8 mouse cellular contexts compared by ENCODE assay signal in genomic region chr1:55087932-55088610, GRCm38 (mm10). TPM values are rescaled to one million over a fixed set of nuclear protein-coding genes. Genes with fewer than 3 reads are reported as not detected.
DNase-seq lines count a peak whose midpoint lies in the region; ATAC-seq and TF ChIP-seq lines count a peak whose summit lies in the region.

TSS of gene Hspe1 (plus strand) at chr1:55088132.
TSS of gene Hspd1 (minus strand) at chr1:55088243.

- DNase-seq in 3T3-L1 (ENCODE audit: low read depth, low spot score): peak; percentile 98
- DNase-seq in adrenal gland, postnatal 4 days (ENCODE audit: low spot score in 2 of 2): peak; percentile 97 to 98
- DNase-seq in embryonic facial prominence, embryonic 14.5 days (ENCODE audit: low spot score): peak; percentile 99
- DNase-seq in heart, adult 8-10 months (ENCODE audit: low spot score): peak; percentile 98
- peak; percentile 99 for DNase-seq in kidney, adult 9 months
- peak; percentile 98 for DNase-seq in limb, embryonic 14.5 days (ENCODE audit: low spot score)
- DNase-seq in midbrain, postnatal 0 days (ENCODE audit: low spot score): peak; percentile 99
- DNase-seq in spleen, postnatal 14 days (ENCODE audit: low spot score in 2 of 2): peak; percentile 89 to 94

- peaks cover 49% of the 10 kb centered on the region for H3K36me3 ChIP-seq in embryonic facial prominence, embryonic 14.5 days (ENCODE audit: control insufficient read depth, insufficient read depth, low read length)
- peaks cover 38% of the 10 kb centered on the region for H3K36me3 ChIP-seq in limb, embryonic 14.5 days (ENCODE audit: control insufficient read depth, insufficient read depth, low read length)
- peaks cover 21% of the 10 kb centered on the region for H3K36me3 ChIP-seq in midbrain, postnatal 0 days (ENCODE audit: insufficient read depth, low read length)

- no peak for TF ChIP-seq CTCF in midbrain, postnatal 0 days (IDR thresholded peaks at IDR 0.05)

- ATAC-seq in embryonic facial prominence, embryonic 14.5 days (ENCODE audit: low read depth): peak; percentile 95
- peak; percentile 94 for ATAC-seq in limb, embryonic 14.5 days (ENCODE audit: low FRiP score, low read depth)
- ATAC-seq in midbrain, postnatal 0 days (ENCODE audit: low FRiP score): peak; percentile 97

- H3K9ac ChIP-seq in embryonic facial prominence, embryonic 14.5 days (ENCODE audit: low read depth, low read length): peak within 1 kb of the TSS; percentile 94
- H3K9ac ChIP-seq in limb, embryonic 14.5 days (ENCODE audit: low read depth, low read length, severe bottlenecking): peak within 1 kb of the TSS; percentile 95
- peak within 1 kb of the TSS; percentile 90 for H3K9ac ChIP-seq in midbrain, postnatal 0 days (replicated peaks; ENCODE audit: low read length, poor library complexity, severe bottlenecking)

- TF ChIP-seq POLR2A in limb, embryonic 14.5 days (IDR thresholded peaks at IDR 0.05; ENCODE audit: borderline replicate concordance, extremely low read depth, insufficient read depth, insufficient read length): peak; percentile 60; the same call in 1 of the 2 replicates

- H3K4me3 ChIP-seq in embryonic facial prominence, embryonic 14.5 days (ENCODE audit: low read depth, low read length): peak within 1 kb of the TSS; percentile 98
- H3K4me3 ChIP-seq in limb, embryonic 14.5 days (replicated peaks; ENCODE audit: low read length): peak within 1 kb of the TSS; percentile 90
- peak within 1 kb of the TSS; percentile 94 for H3K4me3 ChIP-seq in midbrain, postnatal 0 days (ENCODE audit: low read depth, low read length)

- peak within 1 kb of the TSS; percentile 92 for H3K4me2 ChIP-seq in embryonic facial prominence, embryonic 14.5 days (ENCODE audit: low read depth, low read length)
- H3K4me2 ChIP-seq in limb, embryonic 14.5 days (replicated peaks; ENCODE audit: low read depth, low read length, severe bottlenecking): peak within 1 kb of the TSS; percentile 90
- peak within 1 kb of the TSS; percentile 79 for H3K4me2 ChIP-seq in midbrain, postnatal 0 days (ENCODE audit: low read depth, low read length, poor library complexity, severe bottlenecking)

- H3K4me1 ChIP-seq in embryonic facial prominence, embryonic 14.5 days (ENCODE audit: control insufficient read depth, insufficient read depth, low read length): peaks cover 18% of the 10 kb centered on the region
- peaks cover 19% of the 10 kb centered on the region for H3K4me1 ChIP-seq in limb, embryonic 14.5 days (ENCODE audit: control insufficient read depth, insufficient read depth, low read length)
- H3K4me1 ChIP-seq in midbrain, postnatal 0 days (ENCODE audit: insufficient read depth, low read length): peaks cover 4% of the 10 kb centered on the region

- H3K27ac ChIP-seq in embryonic facial prominence, embryonic 14.5 days (replicated peaks; ENCODE audit: low read depth, low read length): peak within 1 kb of the TSS; percentile 95
- H3K27ac ChIP-seq in limb, embryonic 14.5 days (replicated peaks; ENCODE audit: low read depth, low read length): peak within 1 kb of the TSS; percentile 95
- H3K27ac ChIP-seq in midbrain, postnatal 0 days (ENCODE audit: low read depth, low read length): peak within 1 kb of the TSS; percentile 97

- H3K27me3 ChIP-seq in embryonic facial prominence, embryonic 14.5 days (replicated peaks; ENCODE audit: control insufficient read depth, insufficient read depth, low read length): no peaks in the 10 kb centered on the region
- no peaks in the 10 kb centered on the region for H3K27me3 ChIP-seq in limb, embryonic 14.5 days (ENCODE audit: control insufficient read depth, insufficient read depth, low read length)
- H3K27me3 ChIP-seq in midbrain, postnatal 0 days (ENCODE audit: insufficient read depth, low read length): no peaks in the 10 kb centered on the region

- H3K9me3 ChIP-seq in embryonic facial prominence, embryonic 14.5 days (ENCODE audit: control insufficient read depth, low read length): no peaks in the 10 kb centered on the region
- no peaks in the 10 kb centered on the region for H3K9me3 ChIP-seq in limb, embryonic 14.5 days (ENCODE audit: control insufficient read depth, low read length)
- H3K9me3 ChIP-seq in midbrain, postnatal 0 days (ENCODE audit: low read length): no peaks in the 10 kb centered on the region

- 2% methylated on average over 32 of the region's 76 CpGs for WGBS in embryonic facial prominence, embryonic 14.5 days
- 4% methylated on average over 58 of the region's 76 CpGs for WGBS in limb, embryonic 14.5 days
- 2% methylated on average over 66 of the region's 76 CpGs for WGBS in midbrain, postnatal 0 days

RNA-seq across cellular contexts. Expression of gene Hspe1, which starts in this region (rescaled TPM):
- 100 to 1,000 TPM; 424 to 448 TPM for total RNA-seq in adrenal gland, postnatal 4 days (2021)
- polyA plus RNA-seq in embryonic facial prominence, embryonic 14.5 days (2014; fragmentation: Nextera tagmentation; extraction: Ambion mirVana): 387 and 459 TPM in 2 replicates
- total RNA-seq in heart, adult 8-10 months (2022): 100 to 1,000 TPM; 149 to 184 (median 172) TPM
- polyA plus RNA-seq in limb, embryonic 14.5 days (2012; rRNA removed): 170 and 288 TPM in 2 replicates
- 345 and 381 TPM in 2 replicates for polyA plus RNA-seq in limb, embryonic 14.5 days (2014; fragmentation: Nextera tagmentation; extraction: Ambion mirVana)
- 85.5 and 103 TPM in 2 replicates for total RNA-seq in midbrain, postnatal 0 days (2014; rRNA removed)
- polyA plus RNA-seq in midbrain, postnatal 0 days (2015; fragmentation: Nextera tagmentation; extraction: Ambion mirVana): 249 and 263 TPM in 2 replicates

RNA-seq across cellular contexts. Expression of gene Hspd1, which starts in this region (rescaled TPM):
- total RNA-seq in adrenal gland, postnatal 4 days (2021): 100 to 1,000 TPM; 727 to 733 TPM
- polyA plus RNA-seq in embryonic facial prominence, embryonic 14.5 days (2014; fragmentation: Nextera tagmentation; extraction: Ambion mirVana): 298 and 311 TPM in 2 replicates
- total RNA-seq in heart, adult 8-10 months (2022): 100 to 1,000 TPM; 360 to 382 (median 373) TPM
- 98.9 and 161 TPM in 2 replicates for polyA plus RNA-seq in limb, embryonic 14.5 days (2012; rRNA removed)
- 231 and 252 TPM in 2 replicates for polyA plus RNA-seq in limb, embryonic 14.5 days (2014; fragmentation: Nextera tagmentation; extraction: Ambion mirVana)
- total RNA-seq in midbrain, postnatal 0 days (2014; rRNA removed): 92.5 and 105 TPM in 2 replicates
- polyA plus RNA-seq in midbrain, postnatal 0 days (2015; fragmentation: Nextera tagmentation; extraction: Ambion mirVana): 211 and 217 TPM in 2 replicates

Comparison
In these comparisons a context has a peak if more than half of its experiments do, and no peak if none do; other contexts are left out.
1. Peak in every context shown above with its lines: DNase-seq, ATAC-seq, H3K4me3 ChIP-seq and H3K27ac ChIP-seq.